Mouse (Mus musculus) thymus, adult 2 months (tissue): Measurements from ENCODE around the gene Ube2g2. TPM values are rescaled to one million over a fixed set of nuclear protein-coding genes. Genes with fewer than 3 reads are reported as not detected.
"Not testable (repeated sequence)": the region's sequence is repeated elsewhere in the genome, so short reads cannot be mapped to it uniquely, and the experiment has no call there.

Experiments used
- DNase-seq: peaks from one replicate; pipeline ENCODE4 v3.0.0; 2021
- H3K27ac ChIP-seq: fragments of 200-500 bp; 2 replicates; pipeline ENCODE4 v1.5.1; 2012; ENCODE audit warnings: low read length, control low read depth; ENCODE audit not compliant: control insufficient read depth, insufficient read depth
- H3K27me3 ChIP-seq: fragments of 200-500 bp; 2 replicates; pipeline ENCODE4 v1.6.1; 2012; ENCODE audit warnings: mild to moderate bottlenecking, low read length, moderate library complexity, mixed read lengths; ENCODE audit not compliant: control insufficient read depth, insufficient read depth
- H3K36me3 ChIP-seq: fragments of 200-500 bp; 2 replicates; pipeline ENCODE4 v1.6.1; 2012; ENCODE audit warnings: mild to moderate bottlenecking, low read length, moderate library complexity; ENCODE audit not compliant: control insufficient read depth, insufficient read depth
- H3K4me1 ChIP-seq: fragments of 200-500 bp; replicated peaks from 2 replicates; pipeline ENCODE4 v1.6.1; 2012; ENCODE audit warnings: low read length; ENCODE audit not compliant: control insufficient read depth, insufficient read depth
- H3K4me3 ChIP-seq: fragments of 200-500 bp; 2 replicates; pipeline ENCODE4 v1.5.1; 2012; ENCODE audit warnings: mild to moderate bottlenecking, low read length, control low read depth, moderate library complexity; ENCODE audit not compliant: control insufficient read depth, insufficient read depth
- CTCF ChIP-seq: fragments of 200-500 bp; IDR thresholded peaks from 2 replicates; pipeline ENCODE4 v1.5.1; 2012; ENCODE audit warnings: mild to moderate bottlenecking, control low read depth, low read length, moderate library complexity, borderline replicate concordance; ENCODE audit not compliant: control insufficient read depth, poor library complexity, insufficient read depth; ENCODE audit errors: extremely low read depth
- POLR2A ChIP-seq: fragments of 200-500 bp; IDR thresholded peaks from 2 replicates; pipeline ENCODE4 v1.6.1; 2012; ENCODE audit warnings: mild to moderate bottlenecking, low read length, control low read depth, moderate library complexity; ENCODE audit not compliant: control insufficient read depth, poor library complexity, insufficient read depth; ENCODE audit errors: extremely low read depth
- WGBS: fragments of 180-500 bp; shearing (Covaris S2); methylation state at CpG from one replicate; pipeline ENCODE4 v1.1.7; 2018; 5-methylcytosine and 5-hydroxymethylcytosine counted together
- polyA plus RNA-seq: library from polyadenylated mRNA; depleted of rRNA; stranded (reverse); fragments of >200 nt; gene quantifications from 2 replicates; pipeline ENCODE4 v1.2.3, GENCODE M21; 2012

Gene Ube2g2
- polyA plus RNA-seq, 1 experiment: 52.6 TPM

DNA sequence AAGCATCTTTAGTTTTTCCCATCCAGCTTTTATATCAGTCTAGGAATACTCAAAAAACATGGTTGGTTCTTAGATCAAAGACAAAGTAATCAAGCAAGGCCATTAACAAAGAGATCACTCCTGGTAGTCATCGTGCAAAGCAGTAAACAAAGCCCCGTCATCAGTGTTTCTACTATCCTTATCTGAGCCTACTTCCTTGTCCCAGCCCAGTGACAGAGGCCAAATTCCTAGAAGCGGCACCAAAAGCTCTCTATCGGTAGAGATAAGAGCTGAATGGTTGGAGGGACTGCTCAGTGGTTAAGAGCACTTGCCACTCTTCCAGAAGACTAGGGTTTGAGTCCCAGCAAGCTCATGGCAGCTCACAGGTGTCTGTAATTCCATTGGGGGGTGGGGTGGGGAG lies 49.4 kb downstream of the Ube2g2 start:
- Histone ChIP-seq H3K4me3 (no peak overlapping the region), H3K27me3 (no peaks in the 10 kb centered on the region; the same call in 1 of the 2 replicates), H3K36me3 (no peaks in the 10 kb centered on the region), H3K4me1 (peaks cover 21% of the 10 kb centered on the region), H3K27ac (no peak overlapping the region)
- WGBS: 59% methylated on average over 4 of the region's 4 CpGs
- no peak for TF ChIP-seq CTCF
- no peak for TF ChIP-seq POLR2A
- DNase-seq: no peak

DNA sequence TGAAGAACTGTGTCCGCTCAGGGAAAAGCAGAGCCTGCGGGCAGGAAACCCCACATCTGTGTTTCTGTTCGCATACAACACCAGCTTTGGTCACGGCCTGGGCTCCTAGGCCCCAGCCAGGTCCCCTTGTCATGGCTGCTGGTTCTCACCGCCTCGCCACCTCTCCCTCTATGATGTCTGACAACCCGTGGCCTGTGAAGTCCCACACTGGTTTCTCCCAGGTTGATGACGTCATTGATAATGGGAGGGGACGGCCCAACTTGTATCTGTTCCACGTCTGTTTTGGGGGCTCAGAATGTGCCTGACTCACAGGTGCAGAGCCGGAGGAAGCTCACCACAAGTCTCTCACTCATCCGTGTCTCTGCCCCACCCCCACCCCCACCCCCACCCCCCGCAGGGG lies 51.7 kb downstream of the Ube2g2 start:
- Histone ChIP-seq H3K27ac (no peak overlapping the region), H3K36me3 (no peaks in the 10 kb centered on the region), H3K4me1 (peaks cover 27% of the 10 kb centered on the region), H3K4me3 (no peak overlapping the region), H3K27me3 (peaks cover 5% of the 10 kb centered on the region)
- DNase-seq: peak; percentile 50
- WGBS: 36% methylated on average over 13 of the region's 13 CpGs
- TF ChIP-seq CTCF: no peak
- TF ChIP-seq POLR2A: no peak

DNA sequence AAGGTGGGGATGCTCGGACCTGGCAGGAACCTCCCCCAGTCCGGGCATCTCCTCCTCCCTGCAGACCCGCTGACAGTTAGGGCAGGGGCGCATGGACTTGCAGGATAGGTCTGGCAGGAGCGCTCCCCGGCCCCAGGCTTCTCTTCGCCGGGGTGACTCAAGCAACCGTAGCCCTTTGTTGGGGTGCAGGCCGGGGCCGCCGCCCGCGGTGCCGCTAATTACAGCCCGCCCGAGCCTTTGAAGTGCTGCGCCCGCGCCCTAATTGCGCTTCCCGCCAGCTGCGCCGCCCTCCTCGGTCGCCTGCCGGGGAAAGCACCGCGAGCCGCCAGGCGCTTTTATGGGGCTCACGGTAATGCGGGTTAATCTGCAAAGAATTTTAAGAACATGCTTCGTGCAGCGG lies 55.5 kb downstream of the Ube2g2 start:
- peaks cover 27% of the 10 kb centered on the region for H3K4me1 ChIP-seq
- peak overlapping the region; percentile 2; the same call in 1 of the 2 replicates for H3K4me3 ChIP-seq
- H3K27ac ChIP-seq: no peak overlapping the region
- peaks cover 7% of the 10 kb centered on the region for H3K27me3 ChIP-seq
- no peak for TF ChIP-seq CTCF
- TF ChIP-seq POLR2A: no peak
- H3K36me3 ChIP-seq: no peaks in the 10 kb centered on the region
- 2% methylated on average over 35 of the region's 35 CpGs for WGBS
- peak; percentile 32 for DNase-seq

DNA sequence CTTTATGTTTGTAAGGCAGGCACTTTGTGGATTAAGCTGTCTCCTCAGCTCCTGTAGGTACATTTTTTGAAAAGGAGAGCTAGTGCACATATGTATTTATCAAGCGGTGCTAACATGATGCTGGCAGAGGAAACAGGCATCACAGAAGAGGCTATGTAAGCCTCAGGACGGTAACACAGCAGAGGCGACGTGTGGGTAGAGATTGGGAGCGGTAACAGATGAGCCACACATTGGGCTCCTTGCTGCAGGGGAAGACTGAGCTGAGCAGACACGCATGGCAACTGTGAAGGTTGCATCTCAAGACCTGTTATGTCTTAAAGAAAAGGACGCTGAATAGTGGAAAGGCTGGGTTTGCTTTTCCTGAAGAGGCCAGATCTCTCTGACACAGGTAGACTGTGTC lies 60.9 kb downstream of the Ube2g2 start:
- peaks cover 2% of the 10 kb centered on the region for H3K27me3 ChIP-seq
- peaks cover 3% of the 10 kb centered on the region; the same call in 1 of the 2 replicates for H3K4me1 ChIP-seq
- TF ChIP-seq POLR2A: no peak
- no peak for TF ChIP-seq CTCF
- H3K27ac ChIP-seq: no peak overlapping the region
- WGBS: 81% methylated on average over 7 of the region's 7 CpGs
- no peak overlapping the region for H3K4me3 ChIP-seq
- H3K36me3 ChIP-seq: no peaks in the 10 kb centered on the region
- no peak for DNase-seq

DNA sequence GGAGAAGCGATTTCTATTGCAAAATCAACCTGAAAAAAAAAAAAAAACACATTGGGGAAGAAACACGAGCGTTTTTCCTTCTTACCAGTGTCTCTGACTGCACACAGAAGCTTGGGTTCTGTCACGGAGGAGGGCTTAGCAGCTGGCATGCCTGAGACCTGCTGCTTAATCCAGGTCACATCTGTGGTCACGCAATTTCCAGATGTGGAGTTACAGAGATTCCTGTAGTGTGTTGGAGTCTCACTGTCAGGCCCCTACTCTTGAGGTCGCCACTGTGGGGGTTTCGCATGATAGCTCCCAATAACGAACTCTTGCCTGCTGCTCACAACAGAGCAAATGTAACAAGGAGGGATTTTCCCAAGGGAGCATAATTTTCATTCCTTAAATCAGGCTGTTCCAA lies 62.1 kb downstream of the Ube2g2 start:
- H3K27me3 ChIP-seq: no peaks in the 10 kb centered on the region; the same call in 1 of the 2 replicates
- DNase-seq: no peak

DNA sequence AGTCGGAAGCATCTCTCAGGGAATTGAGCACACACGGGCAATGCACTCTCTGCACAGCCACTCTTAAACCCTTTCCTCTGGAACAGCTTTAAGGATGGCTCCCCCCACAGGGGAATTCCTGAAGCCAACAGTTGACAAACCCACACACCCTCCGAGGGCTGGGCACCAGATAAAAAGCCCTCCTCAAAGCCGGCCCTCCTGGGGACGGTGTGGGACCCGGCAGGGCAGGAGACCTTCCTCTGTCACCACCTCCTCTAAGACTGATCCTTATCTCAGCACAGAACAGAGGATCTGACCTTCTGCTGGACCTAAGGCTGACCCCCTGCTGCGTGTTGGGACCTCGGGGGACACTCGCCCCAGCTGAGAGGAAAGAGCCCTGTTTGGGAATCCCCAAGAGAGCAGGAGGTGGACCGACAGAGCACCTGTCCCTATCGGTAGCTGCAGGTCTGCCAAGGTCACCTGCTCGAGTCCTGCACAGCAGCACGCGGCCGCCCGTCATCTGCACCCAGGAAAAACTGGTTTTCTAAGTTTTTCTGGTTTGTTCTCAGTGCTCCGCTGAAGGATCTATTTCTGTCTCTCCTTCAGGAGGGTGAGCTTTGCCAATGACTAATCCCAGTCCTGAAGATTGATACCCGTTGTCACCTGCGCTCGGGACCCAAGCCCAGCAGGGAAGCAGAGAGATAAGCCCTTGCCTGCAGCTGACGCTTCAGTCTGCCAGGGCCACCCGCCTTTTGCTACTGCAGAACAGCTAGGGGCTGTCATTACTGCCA lies 64.0 kb downstream of the Ube2g2 start, which contains the start of gene Tspear:
TSS of gene Tspear (plus strand) at position 675 of the 770 bp plus-strand sequence.
- no peaks in the 10 kb centered on the region for H3K36me3 ChIP-seq
- no peak within 1 kb of the TSS for H3K4me3 ChIP-seq
- WGBS: 21% methylated on average over 22 of the region's 22 CpGs
- TF ChIP-seq CTCF (no peak), POLR2A (no peak)
- H3K27me3 ChIP-seq: no peaks in the 10 kb centered on the region; the same call in 1 of the 2 replicates
- DNase-seq: no peak
- no peaks in the 10 kb centered on the region for H3K4me1 ChIP-seq
- H3K27ac ChIP-seq: no peak within 1 kb of the TSS

More for the DNA sequence above, 62.1 kb downstream of the Ube2g2 start:
- WGBS: 43% methylated on average over 8 of the region's 8 CpGs
- no peak overlapping the region for H3K4me3 ChIP-seq
- no peaks in the 10 kb centered on the region for H3K36me3 ChIP-seq
- no peak overlapping the region for H3K27ac ChIP-seq
- H3K4me1 ChIP-seq: no peaks in the 10 kb centered on the region; the same call in 1 of the 2 replicates
- no peak for TF ChIP-seq CTCF
- no peak for TF ChIP-seq POLR2A

DNA sequence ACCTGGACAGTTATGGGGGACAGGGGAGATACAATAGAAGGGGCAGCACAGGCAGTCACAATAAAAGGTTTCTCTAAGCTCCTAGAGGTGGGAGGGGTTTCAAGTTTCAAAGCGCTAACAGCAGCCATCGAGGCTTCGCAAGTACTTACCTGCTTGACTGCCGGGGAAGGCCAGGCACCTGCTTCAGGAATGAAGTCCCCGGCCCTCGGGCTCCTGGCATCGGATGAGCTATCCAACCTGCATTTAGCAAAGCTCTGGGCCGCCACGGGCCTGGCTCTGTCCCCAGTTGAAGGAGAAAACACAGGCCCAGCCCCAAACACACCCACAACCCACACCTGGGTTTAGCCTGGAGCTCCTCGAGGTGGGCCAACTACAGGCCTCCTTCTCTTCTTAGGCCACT lies 64.9 kb downstream of the Ube2g2 start:
- Histone ChIP-seq H3K4me1 (no peaks in the 10 kb centered on the region), H3K4me3 (no peak overlapping the region), H3K36me3 (no peaks in the 10 kb centered on the region), H3K27ac (no peak overlapping the region), H3K27me3 (no peaks in the 10 kb centered on the region; the same call in 1 of the 2 replicates)
- 53% methylated on average over 10 of the region's 10 CpGs for WGBS
- TF ChIP-seq POLR2A: no peak
- DNase-seq: no peak

DNA sequence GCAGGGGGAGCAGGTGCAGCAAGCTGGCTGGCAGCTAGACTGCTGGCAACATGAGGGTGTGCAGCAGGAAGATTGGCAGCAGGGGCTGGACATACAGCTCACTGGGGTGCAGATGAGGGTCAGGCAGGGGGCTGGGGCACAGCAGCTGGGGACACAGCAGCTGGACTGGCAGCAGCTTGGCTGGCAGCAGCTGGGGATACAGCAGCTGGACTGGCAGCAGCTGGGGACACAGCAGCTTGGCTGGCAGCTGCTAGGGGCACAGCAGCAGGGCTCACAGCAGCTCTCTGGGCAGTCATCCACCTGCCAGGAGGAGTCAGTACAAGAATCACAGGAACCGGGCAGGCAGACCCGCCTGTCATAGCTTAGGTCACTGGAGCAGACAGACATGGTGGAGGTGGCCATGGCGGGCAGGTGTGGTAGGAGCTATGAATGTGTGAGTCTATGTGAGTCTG lies 68.3 kb downstream of the Ube2g2 start, which contains the start of gene Gm19402:
TSS of gene Gm19402 (minus strand) at position 402 of the 452 bp plus-strand sequence.
- not testable (repeated sequence) for H3K4me1 ChIP-seq, DNase-seq, H3K4me3 ChIP-seq, H3K36me3 ChIP-seq, H3K27me3 ChIP-seq, H3K27ac ChIP-seq
- 76% methylated on average over 3 of the region's 3 CpGs for WGBS
